Mouse (Mus musculus) G1E (cell line): ENCODE results near the gene Brd7.

Experiments
- CTCF ChIP-seq: IDR thresholded peaks from 2 replicates; pipeline ENCODE4 v1.5.1; 2012; ENCODE audit warnings: low read depth, low read length, inconsistent platforms, mixed read lengths
- GATA2 ChIP-seq: IDR thresholded peaks from 2 replicates; pipeline ENCODE4 v1.6.1; 2012; ENCODE audit warnings: low read depth, low read length, inconsistent platforms, borderline replicate concordance
- POLR2AphosphoS5 ChIP-seq: IDR thresholded peaks from 2 replicates; pipeline ENCODE4 v1.6.1; 2012; ENCODE audit warnings: low read depth, low read length, inconsistent platforms; ENCODE audit not compliant: insufficient replicate concordance

- TF ChIP-seq CTCF (no peak), GATA2 (no peak), POLR2AphosphoS5 (no peak)
Measured at GRCm38 (mm10) chr8:88325795-88326194, 36.2 kb downstream of the Brd7 start.
